Mouse (Mus musculus) skeletal muscle tissue, adult 2 months (tissue): ENCODE data around the gene Gm21627.
"Not testable (repeated sequence)": the region's sequence is repeated elsewhere in the genome, so short reads cannot be mapped to it uniquely, and the experiment has no call there.

Experiments used
- DNase-seq: peaks from one replicate; pipeline ENCODE4 v3.0.0-alpha.2; 2012; ENCODE audit warnings: low read depth, low spot score

The Gm21627 gene

DNA sequence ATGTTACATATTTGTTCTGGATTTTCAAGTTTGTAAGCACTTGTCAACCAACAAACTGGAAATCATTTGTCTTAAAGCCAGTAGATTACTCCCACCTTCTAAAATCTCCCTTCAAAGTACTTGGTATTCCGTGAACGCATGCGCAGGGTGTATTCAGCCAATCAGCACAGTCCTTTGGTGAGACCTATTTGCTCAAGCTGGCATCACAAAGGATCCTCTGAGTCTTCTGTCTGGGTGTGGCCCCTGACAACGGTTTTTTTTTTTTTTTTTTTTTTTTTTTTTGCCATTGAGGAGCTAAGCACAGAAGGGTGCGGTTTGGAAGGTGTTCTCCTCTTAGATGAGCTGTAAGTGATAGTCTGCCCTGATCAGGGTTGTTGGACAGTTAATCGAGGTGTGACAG lies at the start of gene Gm21627:
TSS of gene Gm21627 (plus strand) at position 301 of the 400 bp plus-strand sequence.
- not testable (repeated sequence) for DNase-seq
